Mouse (Mus musculus) lung, postnatal 0 days (tissue): ENCODE results near the gene B3galt4.
A peak's percentile ranks its signal among the peaks of the same experiment; 100 is the strongest.

Experiments
- CTCF ChIP-seq: IDR thresholded peaks from 2 replicates; pipeline ENCODE4 v1.5.1; 2016; ENCODE audit warnings: antibody characterized with exemption, mild to moderate bottlenecking
- EP300 ChIP-seq: IDR thresholded peaks from 2 replicates; pipeline ENCODE4 v1.6.1; 2016; ENCODE audit warnings: antibody characterized with exemption, mild to moderate bottlenecking, control low read depth

- TF ChIP-seq CTCF: peak; percentile 76
- no peak for TF ChIP-seq EP300
These were observed 26.6 kb downstream of the B3galt4 start for GRCm38 (mm10) chr17:33924577-33925283.
